Mouse (Mus musculus) ES-E14 (cell line): ENCODE results near the gene Pou2f1.

Experiments
- CHD2 ChIP-seq: IDR thresholded peaks from 2 replicates; pipeline ENCODE4 v1.6.1; 2014; ENCODE audit warnings: mild to moderate bottlenecking, low read depth, low read length, inconsistent platforms
- ZNF384 ChIP-seq: IDR thresholded peaks from 2 replicates; pipeline ENCODE4 v1.6.1; 2012; ENCODE audit warnings: low read depth, low read length, inconsistent platforms

DNA sequence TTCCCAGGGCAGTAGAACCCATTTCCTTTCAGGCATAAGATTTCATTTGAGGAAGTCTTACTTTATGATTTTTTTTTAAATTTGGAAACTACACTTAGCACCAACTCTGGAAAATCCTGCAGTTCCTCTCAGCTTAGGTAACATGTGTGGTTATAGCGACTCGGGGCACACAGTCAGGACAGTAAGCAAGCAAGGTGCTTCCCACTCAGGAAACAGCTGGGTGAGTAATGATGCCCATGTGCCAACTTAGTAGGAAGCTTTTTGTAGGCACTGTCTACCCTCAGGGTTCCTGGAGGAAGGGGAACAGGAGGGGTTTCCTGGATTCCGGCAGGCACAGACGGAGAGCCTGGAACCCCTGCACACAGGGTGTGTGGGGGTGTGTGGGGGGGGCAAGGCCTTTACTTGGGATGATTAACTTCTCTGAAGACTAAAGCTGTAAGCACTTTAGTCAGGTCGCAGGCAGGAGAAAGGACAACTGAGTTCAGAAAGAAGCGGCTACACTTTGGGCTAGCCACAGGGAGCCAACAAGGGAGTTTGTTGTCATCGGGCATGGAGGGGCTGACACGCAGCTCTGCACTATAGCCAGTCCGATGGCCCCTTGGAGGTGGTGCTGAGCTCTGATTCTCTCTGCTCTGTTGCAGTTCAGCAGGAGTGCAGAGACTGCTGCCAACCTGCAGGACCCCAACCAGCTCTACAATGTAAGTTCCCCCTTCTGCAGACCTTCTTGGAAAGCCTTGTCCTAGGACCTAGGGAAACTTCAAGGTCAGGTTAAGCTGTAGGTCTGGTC is 146.5 kb downstream of the Pou2f1 start:
- TF ChIP-seq CHD2 (no peak), ZNF384 (no peak)
